Mouse (Mus musculus) heart, adult 2 months (tissue): ENCODE results near the gene Nudc.
A peak's percentile ranks its signal among the peaks of the same experiment; 100 is the strongest.

ENCODE experiments used
- EP300 ChIP-seq: fragments of 200-500 bp; IDR thresholded peaks from 2 replicates; pipeline ENCODE4 v1.6.1; 2011; ENCODE audit warnings: low read depth, low read length, control low read depth; ENCODE audit not compliant: insufficient read depth
- POLR2A ChIP-seq: fragments of 200-500 bp; IDR thresholded peaks from 2 replicates; pipeline ENCODE4 v1.6.1; 2011; ENCODE audit warnings: mild to moderate bottlenecking, low read depth, low read length, control low read depth; ENCODE audit not compliant: insufficient read depth

DNA sequence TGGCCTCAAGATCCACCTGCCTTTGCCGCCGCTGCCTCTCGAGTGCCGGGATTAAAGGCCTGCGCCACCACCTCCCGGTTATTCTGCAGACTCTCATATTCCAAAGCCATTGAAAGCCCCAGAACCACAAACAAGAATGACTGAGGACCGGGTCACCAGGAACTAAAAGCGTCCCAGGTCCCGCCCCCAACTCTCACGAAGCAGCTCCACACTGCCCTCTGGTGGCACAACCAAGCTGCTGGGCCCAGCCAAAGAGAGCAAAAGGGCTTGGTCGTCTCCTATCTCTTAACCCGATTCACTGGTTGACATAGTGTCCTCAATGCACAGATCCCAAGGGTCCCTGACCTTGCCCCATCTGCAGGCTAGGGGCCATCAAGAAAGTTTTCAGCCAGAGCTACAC is 51.4 kb downstream of the Nudc start:
- TF ChIP-seq POLR2A (peak; percentile 45; the same call in 1 of the 2 replicates), EP300 (peak; percentile 68; the same call in 1 of the 2 replicates)
